Mouse (Mus musculus): Measurements from ENCODE around the gene Ypel3.

DNA sequence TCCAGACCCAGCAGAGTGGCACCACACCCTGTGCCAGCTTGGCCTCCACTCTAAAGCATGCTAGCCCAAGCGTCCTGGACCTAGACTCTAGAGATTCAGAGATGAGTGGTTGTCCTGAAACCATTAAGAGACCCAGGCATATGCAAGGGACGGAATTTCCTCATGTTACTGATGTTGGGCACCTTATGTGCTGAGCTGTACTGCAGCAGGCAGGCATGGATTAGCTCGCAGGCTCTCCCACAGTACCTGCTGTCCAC is 849 bp upstream of the Ypel3 start:
- TF ChIP-seq CTCF (IDR thresholded peaks at IDR 0.05; ENCODE audit: control insufficient read depth, insufficient read depth, insufficient replicate concordance, low read depth, low read length) (no peak), POLR2A (IDR thresholded peaks at IDR 0.05; ENCODE audit: control insufficient read depth, low read depth, low read length) (no peak)

Measured in testis, adult 2 months (tissue).